Mouse (Mus musculus) forebrain, postnatal 0 days (tissue): ENCODE results near the gene Xlr5a. TPM values are rescaled to one million over a fixed set of nuclear protein-coding genes. Genes with fewer than 3 reads are reported as not detected.
"Not testable (repeated sequence)": the region's sequence is repeated elsewhere in the genome, so short reads cannot be mapped to it uniquely, and the experiment has no call there.

Source experiments
- ATAC-seq: fragments of 200-750 bp; cut with Nextera tagmentation; 2 replicates; pipeline ENCODE4 v1.8.0; 2017; ENCODE audit warnings: mild to moderate bottlenecking, moderate library complexity
- DNase-seq: peaks from one replicate; pipeline ENCODE4 v3.0.0-alpha.2; 2015
- H3K27ac ChIP-seq: fragments of 300-500 bp; sonication (generic); 2 replicates; pipeline ENCODE4 v1.5.1; 2014; ENCODE audit warnings: low read depth, mild to moderate bottlenecking, antibody characterized with exemption, low read length, moderate library complexity, mixed read lengths
- H3K27me3 ChIP-seq: fragments of 300-500 bp; sonication (generic); 2 replicates; pipeline ENCODE4 v1.6.1; 2014; ENCODE audit warnings: mild to moderate bottlenecking, low read length, mixed read lengths; ENCODE audit not compliant: insufficient read depth
- H3K36me3 ChIP-seq: fragments of 300-500 bp; sonication (generic); 2 replicates; pipeline ENCODE4 v1.6.1; 2014; ENCODE audit warnings: mild to moderate bottlenecking, moderate library complexity; ENCODE audit not compliant: insufficient read depth
- H3K4me1 ChIP-seq: fragments of 300-500 bp; sonication (generic); 2 replicates; pipeline ENCODE4 v1.6.1; 2014; ENCODE audit warnings: antibody characterized with exemption; ENCODE audit not compliant: insufficient read depth
- H3K4me2 ChIP-seq: fragments of 300-500 bp; sonication (generic); 2 replicates; pipeline ENCODE4 v1.6.1; 2014; ENCODE audit warnings: low read depth, mild to moderate bottlenecking, moderate library complexity
- H3K4me3 ChIP-seq: fragments of 300-500 bp; sonication (generic); 2 replicates; pipeline ENCODE4 v1.5.1; 2014; ENCODE audit warnings: low read depth, low read length, mixed read lengths
- H3K9ac ChIP-seq: fragments of 300-500 bp; sonication (generic); 2 replicates; pipeline ENCODE4 v1.6.1; 2014; ENCODE audit warnings: mild to moderate bottlenecking
- H3K9me3 ChIP-seq: fragments of 300-500 bp; sonication (generic); 2 replicates; pipeline ENCODE4 v1.6.1; 2016; ENCODE audit warnings: low read length
- CTCF ChIP-seq: sonication (generic); IDR thresholded peaks from 2 replicates; pipeline ENCODE4 v1.5.1; 2016; ENCODE audit warnings: antibody characterized with exemption, control low read depth, low read depth
- WGBS: fragments of 180-500 bp; shearing (Covaris S2); extraction: QIAGEN DNeasy Blood & Tissue Kit; methylation state at CpG from one replicate; pipeline ENCODE4 v1.1.7; 2014; 5-methylcytosine and 5-hydroxymethylcytosine counted together
- polyA plus RNA-seq: library from polyadenylated mRNA; unstranded; fragments of >200 nt; fragmentation: Nextera tagmentation; extraction: Ambion mirVana; gene quantifications from 2 replicates; pipeline ENCODE4 v1.2.1, GENCODE M21; 2015
- total RNA-seq: library from RNA; depleted of rRNA; stranded (reverse); fragments of >200 nt; gene quantifications from 2 replicates; pipeline ENCODE4 v1.2.3, GENCODE M21; 2014

Gene Xlr5a
- total and polyA plus RNA-seq, 2 experiments from 2014 or later: not detected

GRCm38 (mm10) chrX:73227914-73228605, 64.7 kb downstream of the Xlr5a start, which contains the start of gene F8a:
F8a (plus strand) TSS chrX:73228291.
- ATAC-seq: peak; percentile 97
- TF ChIP-seq CTCF: no peak
- 26% methylated on average over 35 of the region's 39 CpGs for WGBS
- Histone ChIP-seq H3K9ac (peak within 1 kb of the TSS; percentile 68), H3K4me3 (peak within 1 kb of the TSS; percentile 59), H3K36me3 (no peaks in the 10 kb centered on the region), H3K27ac (peak within 1 kb of the TSS; percentile 84), H3K9me3 (no peaks in the 10 kb centered on the region), H3K27me3 (no peaks in the 10 kb centered on the region), H3K4me2 (peak within 1 kb of the TSS; percentile 59), H3K4me1 (no peaks in the 10 kb centered on the region)
- peak; percentile 89 for DNase-seq

- H3K9me3 ChIP-seq: no peaks in the 10 kb centered on the region
- H3K9ac ChIP-seq: no peak overlapping the region
- no peaks in the 10 kb centered on the region for H3K27me3 ChIP-seq
- no peaks in the 10 kb centered on the region for H3K36me3 ChIP-seq
- no peak for TF ChIP-seq CTCF
- H3K4me1 ChIP-seq: no peaks in the 10 kb centered on the region
- ATAC-seq: no peak
- H3K4me2 ChIP-seq: no peak overlapping the region
- H3K27ac ChIP-seq: no peak overlapping the region
- DNase-seq: no peak
- WGBS: 50% methylated on average over 1 of the region's 1 CpGs
- no peak overlapping the region for H3K4me3 ChIP-seq
Observed at GRCm38 (mm10) chrX:73225365-73225764, 67.4 kb downstream of the Xlr5a start.

GRCm38 (mm10) chrX:73213819-73214564, 78.8 kb downstream of the Xlr5a start, which contains the start of gene Xlr4b:
Xlr4b (plus strand) TSS chrX:73214333.
- H3K36me3 ChIP-seq, H3K9ac ChIP-seq, DNase-seq, H3K9me3 ChIP-seq, H3K27me3 ChIP-seq, H3K27ac ChIP-seq, ATAC-seq, H3K4me2 ChIP-seq, H3K4me3 ChIP-seq, H3K4me1 ChIP-seq: not testable (repeated sequence)
- WGBS: 80% methylated on average over 11 of the region's 19 CpGs

GRCm38 (mm10) chrX:73191934-73192333, 100.8 kb downstream of the Xlr5a start, which contains the start of gene Xlr3b:
Xlr3b (plus strand) TSS chrX:73192207.
- not testable (repeated sequence) for H3K27ac ChIP-seq, H3K9me3 ChIP-seq, H3K4me2 ChIP-seq, H3K36me3 ChIP-seq, H3K4me3 ChIP-seq, H3K9ac ChIP-seq, H3K4me1 ChIP-seq, H3K27me3 ChIP-seq
- DNase-seq (peak; percentile 8), ATAC-seq (peak; percentile 34; the same call in 1 of the 2 replicates)
- WGBS: 92% methylated on average over 11 of the region's 12 CpGs

- DNase-seq, H3K27me3 ChIP-seq, H3K4me2 ChIP-seq, H3K9me3 ChIP-seq, H3K9ac ChIP-seq, H3K4me1 ChIP-seq, H3K4me3 ChIP-seq, ATAC-seq, H3K27ac ChIP-seq, H3K36me3 ChIP-seq: not testable (repeated sequence)
- 91% methylated on average over 4 of the region's 15 CpGs for WGBS
Observed at GRCm38 (mm10) chrX:73176889-73177288, 115.9 kb downstream of the Xlr5a start, which contains the start of gene Spin2d. Spin2d (minus strand) TSS chrX:73176989.

GRCm38 (mm10) chrX:73149350-73149749, 143.4 kb downstream of the Xlr5a start, which contains the start of gene DXBay18:
DXBay18 (minus strand) TSS chrX:73149450.
- no CpG with 5 or more reads among the region's 7 CpGs for WGBS
- H3K36me3 ChIP-seq, H3K27ac ChIP-seq, DNase-seq, H3K4me1 ChIP-seq, ATAC-seq, H3K27me3 ChIP-seq, H3K9ac ChIP-seq, H3K4me3 ChIP-seq, H3K9me3 ChIP-seq, H3K4me2 ChIP-seq: not testable (repeated sequence)

GRCm38 (mm10) chrX:73148496-73148895, 144.3 kb downstream of the Xlr5a start, which contains the start of gene Xlr5b:
Xlr5b (plus strand) TSS chrX:73148796.
- H3K9me3 ChIP-seq, H3K4me3 ChIP-seq, H3K4me1 ChIP-seq, H3K27ac ChIP-seq, H3K36me3 ChIP-seq, H3K4me2 ChIP-seq, DNase-seq, H3K27me3 ChIP-seq, ATAC-seq, H3K9ac ChIP-seq: not testable (repeated sequence)
- no CpG with 5 or more reads among the region's 20 CpGs for WGBS

GRCm38 (mm10) chrX:73143218-73143618, 149.6 kb downstream of the Xlr5a start:
- not testable (repeated sequence) for DNase-seq, H3K4me2 ChIP-seq, H3K9ac ChIP-seq, H3K27ac ChIP-seq, H3K9me3 ChIP-seq, H3K36me3 ChIP-seq, H3K27me3 ChIP-seq, H3K4me1 ChIP-seq, H3K4me3 ChIP-seq
- WGBS: no CpG with 5 or more reads among the region's 7 CpGs
- ATAC-seq: peak; percentile 87

GRCm38 (mm10) chrX:73122859-73123829, 169.6 kb downstream of the Xlr5a start:
- not testable (repeated sequence) for H3K4me2 ChIP-seq, H3K36me3 ChIP-seq, H3K27me3 ChIP-seq, H3K4me1 ChIP-seq, H3K4me3 ChIP-seq, H3K27ac ChIP-seq, DNase-seq, H3K9ac ChIP-seq, H3K9me3 ChIP-seq
- peak; percentile 85 for ATAC-seq
- WGBS: no CpG with 5 or more reads among the region's 12 CpGs
